In genomic region chr16:94886398-94886797, GRCm38 (mm10) we compare ENCODE assay signal across 16 mouse cellular contexts.
DNase-seq lines count a peak whose midpoint lies in the region; TF ChIP-seq lines count a peak whose summit lies in the region.
"Had no signal": no experiment of that assay in that cellular context is flagged by ENCODE, and none has a peak within 500 bp of the region (broad histone marks: within the 10 kb centered on the region; RNA-seq: fewer than 3 reads in every experiment).

No protein-coding gene starts in this region.

- no peak for TF ChIP-seq CTCF in layer of hippocampus, adult 2 months (conservative IDR thresholded peaks at IDR 0.05)

- H3K4me3 ChIP-seq in layer of hippocampus, adult 2 months = no peak overlapping the region
- H3K4me3 ChIP-seq: embryonic facial prominence, embryonic 10.5 days; forebrain, embryonic 13.5 days; heart, adult 2 months; heart, embryonic 15.5 days; hindbrain, embryonic 13.5 days had no signal

- peak overlapping the region; percentile 72 for H3K27ac ChIP-seq in layer of hippocampus, adult 2 months
- H3K27ac ChIP-seq: embryonic facial prominence, embryonic 10.5 days; forebrain, embryonic 13.5 days; heart, adult 2 months; heart, embryonic 15.5 days; hindbrain, embryonic 13.5 days had no signal

- peak; percentile 58 to 67 for DNase-seq in cerebellum, postnatal 10 days
- no peak for DNase-seq in cerebellum, adult 11 months
- DNase-seq in layer of hippocampus, adult 2 months (ENCODE audit: low spot score in 2 of 2) = no peak
- no peak for DNase-seq in layer of hippocampus, adult 9-11 months
- DNase-seq in MN1 (ENCODE audit: low spot score) = peak; percentile 3
- DNase-seq in cerebellum, postnatal 36 days = peak; percentile 20 to 38
- DNase-seq: adrenal gland, adult 2 months; adrenal gland, postnatal 36 days; forebrain, postnatal 0 days; gastrocnemius, postnatal 14 days; heart, adult 2 months; heart, postnatal 14 days had no signal

Comparison
In these comparisons a context has a peak if more than half of its experiments do, and no peak if none do; other contexts are left out.
1. DNase-seq: peak in cerebellum, postnatal 10 days (2 of 2), MN1 (single experiment) and cerebellum, postnatal 36 days (2 of 2); none in cerebellum, adult 11 months (single experiment), layer of hippocampus, adult 2 months (0 of 2) and layer of hippocampus, adult 9-11 months (single experiment).